Mouse (Mus musculus) CD4-positive, CD25-positive, alpha-beta regulatory T cell, adult 4 months (primary cell): ENCODE measurements around the gene Dscaml1. TPM values are rescaled to one million over a fixed set of nuclear protein-coding genes. Genes with fewer than 3 reads are reported as not detected.

Source experiments
- ATAC-seq: one replicate; pipeline ENCODE4 v1.8.0; 2017
- polyA plus RNA-seq, 2 experiments: library from polyadenylated mRNA; unstranded; fragments of 100-300 nt; shearing (Covaris generic); gene quantifications; one replicate each; pipeline ENCODE4 v1.2.1; 2017

Gene Dscaml1
- polyA plus RNA-seq, 2 experiments from 2014 or later: not detected

DNA sequence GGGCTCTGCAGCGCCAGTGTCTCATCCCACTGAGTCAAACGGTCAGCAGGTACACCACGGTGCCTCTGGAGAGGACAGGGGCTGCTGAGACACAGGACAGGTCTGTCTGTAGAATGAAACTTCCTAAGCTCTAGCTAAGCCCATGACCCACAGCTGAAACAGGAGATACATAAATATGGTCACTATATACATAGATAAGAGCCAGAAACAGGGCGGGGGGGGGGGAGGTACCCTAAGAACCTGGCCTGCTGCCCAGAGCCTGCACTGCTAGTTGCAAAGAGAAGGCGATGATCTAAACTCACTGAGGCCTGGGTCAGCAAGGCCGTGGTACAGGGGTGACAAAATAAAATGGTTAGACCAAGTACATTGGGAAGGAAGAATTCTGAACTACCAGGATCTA lies 361.1 kb downstream of the Dscaml1 start:
- ATAC-seq: no peak

- ATAC-seq: no peak
Observed at GRCm38 (mm10) chr9:45788405-45788804, 362.0 kb downstream of the Dscaml1 start.

- ATAC-seq: no peak
Observed at GRCm38 (mm10) chr9:45791456-45792142, 365.2 kb downstream of the Dscaml1 start.

DNA sequence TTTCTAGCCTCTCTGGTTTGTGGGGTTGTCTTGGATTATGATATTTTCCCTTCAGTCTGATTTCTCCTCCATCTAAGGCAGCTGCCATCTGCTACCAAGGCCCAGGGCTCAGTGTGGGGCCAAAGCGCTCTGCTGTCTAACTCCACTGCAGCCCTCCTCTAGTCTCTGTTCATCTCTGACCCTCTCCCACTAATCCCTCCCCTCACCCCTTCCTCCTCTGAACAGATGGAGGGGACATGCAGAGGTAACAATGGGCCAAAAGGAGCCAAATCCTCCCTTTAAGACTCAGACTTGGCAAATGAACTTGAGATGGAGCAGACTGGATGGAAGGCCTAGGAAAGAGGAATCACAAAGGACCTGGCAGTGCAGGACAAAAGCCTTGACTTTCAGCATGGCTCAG lies 365.8 kb downstream of the Dscaml1 start:
- ATAC-seq: no peak

- ATAC-seq: no peak
Observed at GRCm38 (mm10) chr9:45793697-45794096, 367.3 kb downstream of the Dscaml1 start.

GRCm38 (mm10) chr9:45795722-45796121 lies 369.3 kb downstream of the Dscaml1 start:
- ATAC-seq: no peak

DNA sequence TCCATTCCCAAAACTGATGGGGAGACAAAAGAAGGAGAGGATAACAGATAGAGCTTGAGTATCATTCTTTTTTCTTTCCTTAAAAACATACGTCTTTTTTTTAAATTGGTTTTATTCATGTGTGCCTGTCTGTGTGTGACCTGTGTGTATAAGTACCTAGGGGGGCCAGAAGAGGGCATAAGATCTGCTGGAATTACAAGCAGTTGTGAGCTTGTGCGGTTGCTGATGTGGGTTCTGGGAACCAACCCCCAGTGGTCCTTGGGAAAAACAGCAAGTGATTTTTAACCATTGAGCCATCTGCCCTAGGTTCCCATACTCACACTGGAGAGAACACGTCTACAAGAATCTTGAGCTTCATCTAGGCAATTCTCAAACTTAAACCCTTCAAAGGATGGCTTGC lies 370.8 kb downstream of the Dscaml1 start:
- no peak for ATAC-seq

GRCm38 (mm10) chr9:45798467-45799164 lies 372.2 kb downstream of the Dscaml1 start:
- ATAC-seq: no peak

DNA sequence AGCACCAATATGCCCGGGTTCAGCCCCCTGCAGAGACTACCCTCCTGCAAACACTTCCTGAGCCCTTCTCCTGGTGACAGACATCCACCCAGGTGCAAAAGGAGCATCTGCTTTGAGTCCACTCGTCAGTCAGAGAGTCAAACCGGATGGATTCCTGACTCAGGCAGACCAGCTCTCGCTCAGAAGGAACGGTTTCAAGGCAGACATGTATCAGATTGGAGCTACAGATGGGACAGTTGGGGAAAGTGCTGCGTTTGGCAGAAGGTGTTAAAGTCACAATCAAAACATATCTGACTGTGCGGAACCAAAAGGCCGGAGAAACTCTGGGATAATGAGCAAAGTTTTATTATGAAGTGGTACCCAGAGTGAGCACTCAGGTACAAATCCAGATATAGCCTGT lies 373.0 kb downstream of the Dscaml1 start:
- no peak for ATAC-seq

Other genes with a start within 250 kb of the Dscaml1 start
- 1 to 10 TPM; 2.5 to 3.2 TPM for gene BC049352, start 244.6 kb upstream of the Dscaml1 start, polyA plus RNA-seq
- gene Tmprss4, start 222.5 kb upstream of the Dscaml1 start, polyA plus RNA-seq: not detected
- 10 to 100 TPM; 38.8 to 66.0 TPM for gene Il10ra, start 157.5 kb upstream of the Dscaml1 start, polyA plus RNA-seq
- gene Tmprss13, start 107.5 kb upstream of the Dscaml1 start, polyA plus RNA-seq: 1 to 10 TPM; 5.2 to 7.1 TPM
- gene Fxyd6, start 56.4 kb upstream of the Dscaml1 start, polyA plus RNA-seq: not detected
- not detected for gene Fxyd2, start 27.0 kb upstream of the Dscaml1 start, polyA plus RNA-seq